Mouse (Mus musculus): ENCODE results near the gene Zfp958.

- TF ChIP-seq CHD2 (IDR thresholded peaks at IDR 0.05; ENCODE audit: low read length) (no peak), POLR2A (IDR thresholded peaks at IDR 0.05; ENCODE audit: low read depth, low read length) (no peak), BHLHE40 (IDR thresholded peaks at IDR 0.05; ENCODE audit: low read depth, low read length) (no peak), PAX5 (IDR thresholded peaks at IDR 0.05; ENCODE audit: low read length) (no peak), E2F4 (IDR thresholded peaks at IDR 0.05; ENCODE audit: insufficient replicate concordance, low read depth, low read length) (no peak), RCOR1 (conservative IDR thresholded peaks at IDR 0.05; ENCODE audit: low read depth, low read length) (no peak), CTCF (conservative IDR thresholded peaks at IDR 0.05 in 1 of 2, IDR thresholded peaks at IDR 0.05 in 1 of 2; ENCODE audit: low read depth in 2 of 2, low read length in 2 of 2) (no peak), MYC (IDR thresholded peaks at IDR 0.05; ENCODE audit: low read depth, low read length) (no peak)
These were observed 65.4 kb downstream of the Zfp958 start for GRCm38 (mm10) chr8:4678218-4678907.
